Mouse (Mus musculus) MEL (cell line): ENCODE results near the gene Rapgef4. TPM values are rescaled to one million over a fixed set of nuclear protein-coding genes. Genes with fewer than 3 reads are reported as not detected.

Source experiments
- DNase-seq: peaks from one replicate; pipeline ENCODE4 v3.0.0; 2011; ENCODE audit warnings: low read depth, low spot score
- H3K27ac ChIP-seq: 2 replicates; pipeline ENCODE4 v1.5.1; 2012; ENCODE audit warnings: low read depth, mild to moderate bottlenecking, control low read depth, low read length, moderate library complexity; ENCODE audit not compliant: control insufficient read depth
- H3K27me3 ChIP-seq, 2 experiments: fragments of 150-350 bp in 1 of 2; sonication (generic) in 1 of 2; 2 replicates each; pipeline ENCODE4 v1.6.1; 2012; ENCODE audit warnings: low read length in 2 of 2, mild to moderate bottlenecking in 2 of 2, improper control_type of control experiment in 1 of 2, moderate library complexity in 1 of 2; ENCODE audit not compliant: insufficient read depth in 2 of 2, control insufficient read depth in 1 of 2
- H3K36me3 ChIP-seq, 2 experiments: 2 replicates each; pipeline ENCODE4 v1.6.1; 2012 to 2014; ENCODE audit warnings: low read length in 2 of 2, improper control_type of control experiment in 1 of 2, inconsistent platforms in 1 of 2, mild to moderate bottlenecking in 1 of 2; ENCODE audit not compliant: insufficient read depth in 2 of 2, control insufficient read depth in 1 of 2
- H3K4me1 ChIP-seq, 2 experiments: fragments of 150-350 bp in 1 of 2; sonication (generic) in 1 of 2; 2 replicates each; pipeline ENCODE4 v1.6.1; 2012; ENCODE audit warnings: low read length in 2 of 2, improper control_type of control experiment in 1 of 2, mild to moderate bottlenecking in 1 of 2; ENCODE audit not compliant: insufficient read depth in 2 of 2, control insufficient read depth in 1 of 2
- H3K4me3 ChIP-seq, 2 experiments: fragments of 150-350 bp in 1 of 2; sonication (generic) in 1 of 2; 2 replicates each; pipeline ENCODE4 v1.5.1; 2012; ENCODE audit warnings: low read depth in 2 of 2, low read length in 2 of 2, mild to moderate bottlenecking in 2 of 2, moderate library complexity in 2 of 2, control low read depth in 1 of 2, improper control_type of control experiment in 1 of 2; ENCODE audit not compliant: control insufficient read depth in 1 of 2, insufficient read depth in 1 of 2
- H3K79me2 ChIP-seq: 2 replicates; pipeline ENCODE4 v1.6.1; 2012; ENCODE audit warnings: mild to moderate bottlenecking, low read length, moderate library complexity; ENCODE audit not compliant: control insufficient read depth, poor library complexity, insufficient read depth
- H3K9ac ChIP-seq: 2 replicates; pipeline ENCODE4 v1.6.1; 2012; ENCODE audit warnings: low read depth, mild to moderate bottlenecking, control low read depth, low read length, moderate library complexity; ENCODE audit not compliant: control insufficient read depth, poor library complexity, severe bottlenecking
- H3K9me3 ChIP-seq: fragments of 150-350 bp; sonication (generic); replicated peaks from 2 replicates; pipeline ENCODE4 v1.6.1; 2012; ENCODE audit warnings: mild to moderate bottlenecking, low read length, improper control_type of control experiment, moderate library complexity; ENCODE audit not compliant: insufficient read depth
- BHLHE40 ChIP-seq: IDR thresholded peaks from 2 replicates; pipeline ENCODE4 v1.6.1; 2012; ENCODE audit warnings: low read depth, mild to moderate bottlenecking, inconsistent platforms, low read length, improper control_type of control experiment, borderline replicate concordance
- CTCF ChIP-seq, 3 experiments: IDR thresholded peaks in 2 of 3; conservative IDR thresholded peaks in 1 of 3; 2 replicates each; pipeline ENCODE4 v1.5.1; 2011 to 2012; ENCODE audit warnings: low read length in 3 of 3, low read depth in 2 of 3, mild to moderate bottlenecking in 2 of 3, improper control_type of control experiment in 1 of 3, inconsistent platforms in 1 of 3, mixed read lengths in 1 of 3, moderate library complexity in 1 of 3; ENCODE audit not compliant: control insufficient read depth in 1 of 3, insufficient read depth in 1 of 3, poor library complexity in 1 of 3, severe bottlenecking in 1 of 3
- ELF1 ChIP-seq: IDR thresholded peaks from 2 replicates; pipeline ENCODE4 v1.6.1; 2014; ENCODE audit warnings: low read depth, mild to moderate bottlenecking, inconsistent platforms, low read length, improper control_type of control experiment, moderate library complexity
- HCFC1 ChIP-seq: IDR thresholded peaks from 2 replicates; pipeline ENCODE4 v1.6.1; 2012; ENCODE audit warnings: low read depth, mild to moderate bottlenecking, inconsistent platforms, low read length, improper control_type of control experiment, moderate library complexity
- KAT2A ChIP-seq: conservative IDR thresholded peaks from 2 replicates; pipeline ENCODE4 v1.6.1; 2012; ENCODE audit warnings: low read depth, low read length, improper control_type of control experiment, inconsistent platforms
- MEF2A ChIP-seq: IDR thresholded peaks from 2 replicates; pipeline ENCODE4 v1.6.1; 2014; ENCODE audit warnings: low read depth, mild to moderate bottlenecking, inconsistent platforms, low read length, improper control_type of control experiment; ENCODE audit not compliant: poor library complexity, insufficient replicate concordance, severe bottlenecking; ENCODE audit errors: extremely low read depth
- MXI1 ChIP-seq: IDR thresholded peaks from 2 replicates; pipeline ENCODE4 v1.6.1; 2011; ENCODE audit warnings: mild to moderate bottlenecking, low read depth, low read length, improper control_type of control experiment
- NRF1 ChIP-seq: IDR thresholded peaks from 2 replicates; pipeline ENCODE4 v1.6.1; 2014; ENCODE audit warnings: low read depth, mild to moderate bottlenecking, inconsistent platforms, low read length, improper control_type of control experiment, moderate library complexity; ENCODE audit not compliant: poor library complexity, insufficient read depth, severe bottlenecking
- TAL1 ChIP-seq: IDR thresholded peaks from 2 replicates; pipeline ENCODE4 v1.6.1; 2012; ENCODE audit warnings: mild to moderate bottlenecking, inconsistent platforms, low read length, moderate library complexity, mixed read lengths
- TCF12 ChIP-seq: IDR thresholded peaks from 2 replicates; pipeline ENCODE4 v1.6.1; 2014; ENCODE audit warnings: low read depth, mild to moderate bottlenecking, inconsistent platforms, low read length, improper control_type of control experiment, moderate library complexity
- UBTF ChIP-seq: IDR thresholded peaks from 2 replicates; pipeline ENCODE4 v1.6.1; 2012; ENCODE audit warnings: low read depth, mild to moderate bottlenecking, inconsistent platforms, low read length, improper control_type of control experiment, moderate library complexity, borderline replicate concordance; ENCODE audit not compliant: insufficient read depth
- USF1 ChIP-seq: IDR thresholded peaks from 2 replicates; pipeline ENCODE4 v1.6.1; 2014; ENCODE audit warnings: low read depth, mild to moderate bottlenecking, inconsistent platforms, low read length, improper control_type of control experiment, moderate library complexity
- ZKSCAN1 ChIP-seq: IDR thresholded peaks from 2 replicates; pipeline ENCODE4 v1.6.1; 2012; ENCODE audit warnings: low read depth, mild to moderate bottlenecking, inconsistent platforms, low read length, improper control_type of control experiment, moderate library complexity
- ZMIZ1 ChIP-seq: IDR thresholded peaks from 2 replicates; pipeline ENCODE4 v1.6.1; 2012; ENCODE audit warnings: low read depth, mild to moderate bottlenecking, inconsistent platforms, low read length, improper control_type of control experiment, moderate library complexity
- ZNF384 ChIP-seq: IDR thresholded peaks from 2 replicates; pipeline ENCODE4 v1.6.1; 2012; ENCODE audit warnings: low read depth, mild to moderate bottlenecking, inconsistent platforms, low read length, improper control_type of control experiment
- polyA plus RNA-seq, 2 experiments: library from polyadenylated mRNA; stranded (reverse) in 1 of 2; unstranded in 1 of 2; fragments of >175 nt in 1 of 2; fragments of >200 nt in 1 of 2; gene quantifications; 2 replicates each; pipeline versions ENCODE4 v1.2.1 to v1.2.4; 2012; ENCODE audit warnings: low replicate concordance in 2 of 2, low read depth in 1 of 2; ENCODE audit not compliant: insufficient read length in 2 of 2, insufficient read depth in 1 of 2, missing spikeins in 1 of 2
- total RNA-seq: library from RNA; depleted of rRNA; stranded (reverse); fragments of 300-350 nt; gene quantifications from 2 replicates; pipeline ENCODE4 v1.2.3, GENCODE M21; 2012

Rapgef4 gene
- total and polyA plus RNA-seq, 3 experiments: not detected

DNA sequence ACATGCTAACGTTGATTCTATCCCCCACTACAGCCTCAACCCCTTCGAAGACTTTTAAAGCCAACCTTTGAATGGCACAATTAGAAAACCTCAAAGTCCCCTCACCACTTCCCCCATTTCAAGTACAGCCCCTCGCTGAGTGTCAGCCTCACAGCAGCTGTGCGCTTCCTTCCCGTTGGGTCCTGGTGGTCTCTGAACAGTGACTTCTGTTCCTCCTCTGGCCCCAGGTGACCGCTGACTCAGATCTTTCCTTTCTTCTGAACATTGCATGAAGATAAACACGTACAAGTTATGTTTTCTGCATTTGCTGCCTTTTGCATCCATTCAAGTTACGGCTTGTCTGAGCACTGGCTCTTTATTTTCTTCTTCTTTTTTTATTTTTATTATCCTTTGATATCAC is 98.1 kb downstream of the Rapgef4 start:
- Histone ChIP-seq H3K4me1 (no peaks in the 10 kb centered on the region), H3K9me3 (no peaks in the 10 kb centered on the region), H3K27me3 (peaks cover 1 to 2% of the 10 kb centered on the region in 2 experiments; a peak in 2 of 4 replicates), H3K36me3 (no peaks in the 10 kb centered on the region), H3K27ac (no peak overlapping the region), H3K4me3 (no peak overlapping the region), H3K9ac (no peak overlapping the region), H3K79me2 (no peaks in the 10 kb centered on the region)
- TF ChIP-seq CTCF (IDR thresholded peaks at IDR 0.05 in 2 of 3, conservative IDR thresholded peaks at IDR 0.05 in 1 of 3; ENCODE audit: control insufficient read depth in 1 of 3, insufficient read depth in 1 of 3, low read depth in 2 of 3, low read length in 3 of 3, poor library complexity in 1 of 3, severe bottlenecking in 1 of 3) (no peak), ZMIZ1 (no peak), MEF2A (no peak), MXI1 (no peak)
- DNase-seq: no peak

- no peak overlapping the region for H3K9ac ChIP-seq
- TF ChIP-seq UBTF (no peak), KAT2A (no peak), NRF1 (no peak)
- H3K79me2 ChIP-seq: no peaks in the 10 kb centered on the region
- H3K27me3 ChIP-seq: peaks cover 2 to 3% of the 10 kb centered on the region in 2 experiments; a peak in 2 of 4 replicates
- no peak for DNase-seq
- no peak overlapping the region for H3K4me3 ChIP-seq
- H3K9me3 ChIP-seq: no peaks in the 10 kb centered on the region
- no peaks in the 10 kb centered on the region for H3K4me1 ChIP-seq
- no peaks in the 10 kb centered on the region for H3K36me3 ChIP-seq
- no peak overlapping the region for H3K27ac ChIP-seq
Observed at GRCm38 (mm10) chr2:72082846-72083245, 101.8 kb downstream of the Rapgef4 start.

GRCm38 (mm10) chr2:72088886-72089285 is 107.8 kb downstream of the Rapgef4 start:
- no peaks in the 10 kb centered on the region for H3K36me3 ChIP-seq
- DNase-seq: no peak
- no peak overlapping the region for H3K27ac ChIP-seq
- TF ChIP-seq HCFC1 (no peak), USF1 (no peak), MXI1 (no peak), ZKSCAN1 (no peak), ELF1 (no peak), TCF12 (no peak), ZNF384 (no peak), BHLHE40 (no peak), MEF2A (no peak), TAL1 (no peak)
- no peaks in the 10 kb centered on the region for H3K9me3 ChIP-seq
- H3K4me1 ChIP-seq: no peaks in the 10 kb centered on the region
- H3K4me3 ChIP-seq: no peak overlapping the region
- peaks cover 2 to 5% of the 10 kb centered on the region in 2 experiments; a peak in 3 of 4 replicates for H3K27me3 ChIP-seq
- no peaks in the 10 kb centered on the region for H3K79me2 ChIP-seq
- H3K9ac ChIP-seq: no peak overlapping the region
